Mouse (Mus musculus) brain, embryonic 14.5 days (tissue): ENCODE data around the gene Acsl5.

Experiments
- CTCF ChIP-seq: fragments of 200-500 bp; IDR thresholded peaks from 2 replicates; pipeline ENCODE4 v1.5.1; 2012; ENCODE audit warnings: inconsistent platforms, mild to moderate bottlenecking, moderate library complexity, borderline replicate concordance; ENCODE audit not compliant: insufficient read depth, insufficient read length; ENCODE audit errors: extremely low read depth
- POLR2A ChIP-seq: fragments of 200-500 bp; IDR thresholded peaks from 2 replicates; pipeline ENCODE4 v1.6.1; 2012; ENCODE audit warnings: mild to moderate bottlenecking, inconsistent platforms, borderline replicate concordance; ENCODE audit not compliant: poor library complexity, insufficient read depth, insufficient read length, severe bottlenecking; ENCODE audit errors: extremely low read depth

GRCm38 (mm10) chr19:55250451-55250850 lies 1.3 kb upstream of the Acsl5 start:
- no peak for TF ChIP-seq POLR2A
- no peak for TF ChIP-seq CTCF
